Mouse (Mus musculus) cerebellum, adult 11 months (tissue): ENCODE measurements around the gene Rgl3.

Source experiments
- DNase-seq: peaks from one replicate; pipeline ENCODE4 v3.0.0; 2022

Rgl3 gene

GRCm38 (mm10) chr9:21978398-21979128 lies 10.7 kb downstream of the Rgl3 start:
- no peak for DNase-seq

GRCm38 (mm10) chr9:21977972-21978371 lies 11.3 kb downstream of the Rgl3 start:
- peak; percentile 49 for DNase-seq

DNA sequence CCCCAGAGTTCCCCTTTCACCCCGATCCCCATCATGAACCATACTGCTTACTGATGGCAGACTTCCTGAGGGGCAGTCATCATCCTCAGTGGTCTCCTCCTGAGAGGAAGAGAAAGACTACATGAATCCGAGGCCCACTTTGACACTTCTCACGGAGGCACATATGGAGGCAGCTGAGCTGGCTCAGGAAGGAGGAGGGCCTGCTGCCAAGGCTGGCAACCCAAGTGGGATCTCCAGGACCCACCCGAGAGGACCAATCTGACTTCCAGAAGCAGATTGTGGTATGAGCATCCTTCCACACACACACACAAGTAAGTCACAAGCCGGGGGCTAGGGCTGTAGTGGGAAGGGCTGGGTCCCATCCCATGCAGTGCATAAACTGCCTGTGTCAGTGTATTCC lies 11.9 kb downstream of the Rgl3 start:
- no peak for DNase-seq

DNA sequence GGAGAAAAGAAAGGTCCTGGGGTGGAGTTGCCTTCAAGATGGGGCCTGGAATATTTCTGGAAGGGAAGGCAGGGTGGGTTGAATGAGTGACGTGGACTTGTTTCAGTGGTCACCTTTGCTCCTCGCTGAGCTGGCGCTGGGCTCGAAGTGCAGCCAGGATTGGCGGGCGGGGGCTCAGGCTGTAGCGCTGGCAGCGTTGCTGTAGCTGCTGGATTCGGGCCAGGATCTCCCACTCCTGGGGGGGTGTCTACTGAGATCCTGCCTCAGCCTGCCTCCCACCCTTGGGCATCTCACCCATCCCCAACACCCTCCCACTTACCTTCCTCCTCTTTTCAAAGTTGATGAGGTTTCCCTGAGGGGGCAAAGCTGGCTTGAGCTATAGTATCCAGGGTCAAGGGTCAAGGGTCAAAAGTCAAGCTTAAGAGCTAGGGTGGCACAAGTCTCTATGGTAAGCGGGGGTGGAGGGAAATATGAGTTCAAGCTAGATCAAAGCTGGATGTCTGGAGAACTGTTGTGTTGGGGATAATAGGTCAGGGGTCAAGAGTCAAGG lies 12.5 kb downstream of the Rgl3 start:
- no peak for DNase-seq

DNA sequence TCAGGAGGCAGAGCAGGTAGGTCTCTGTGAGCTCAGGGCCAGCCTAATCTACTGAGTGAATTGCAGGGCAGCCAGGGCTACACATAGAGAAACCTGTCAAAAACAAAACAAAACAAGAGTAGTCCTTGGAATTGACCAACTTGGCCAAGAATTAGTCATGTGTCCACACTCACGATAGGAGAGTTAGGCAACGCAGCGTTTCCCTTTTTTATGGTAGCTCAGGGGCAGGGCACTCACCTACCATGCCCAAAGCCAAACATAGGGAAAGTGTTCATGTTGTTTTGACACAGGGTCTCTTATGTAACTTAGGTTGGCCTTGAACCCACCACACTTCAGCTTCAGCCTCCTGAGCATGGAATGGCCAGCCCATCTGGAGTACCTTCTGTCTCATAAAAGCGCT lies 19.9 kb downstream of the Rgl3 start:
- DNase-seq, result no peak

DNA sequence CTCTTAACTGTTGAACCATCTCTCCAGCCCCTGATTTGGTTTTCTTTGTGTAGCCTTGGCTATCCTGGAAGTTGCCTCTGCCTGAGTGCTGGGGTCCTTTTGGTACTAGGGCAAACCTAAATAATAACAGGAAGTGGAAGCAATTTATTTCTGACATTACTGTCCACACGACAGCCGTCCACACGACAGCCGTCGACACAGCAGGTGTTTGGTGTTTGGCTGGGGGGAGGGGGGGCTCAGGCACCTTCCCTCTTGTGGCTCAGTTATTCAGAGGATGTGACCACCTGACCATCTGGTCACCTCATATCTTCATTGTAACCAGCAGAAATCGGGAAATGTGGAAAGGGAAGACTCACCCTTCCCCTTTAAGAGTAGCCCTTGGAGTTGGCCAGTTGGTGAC lies 20.4 kb downstream of the Rgl3 start:
- no peak for DNase-seq

GRCm38 (mm10) chr9:21963417-21963816 lies 25.8 kb downstream of the Rgl3 start, which contains the start of gene Epor:
Gene Epor (minus strand): TSS chr9:21963506.
- DNase-seq, result no peak

DNA sequence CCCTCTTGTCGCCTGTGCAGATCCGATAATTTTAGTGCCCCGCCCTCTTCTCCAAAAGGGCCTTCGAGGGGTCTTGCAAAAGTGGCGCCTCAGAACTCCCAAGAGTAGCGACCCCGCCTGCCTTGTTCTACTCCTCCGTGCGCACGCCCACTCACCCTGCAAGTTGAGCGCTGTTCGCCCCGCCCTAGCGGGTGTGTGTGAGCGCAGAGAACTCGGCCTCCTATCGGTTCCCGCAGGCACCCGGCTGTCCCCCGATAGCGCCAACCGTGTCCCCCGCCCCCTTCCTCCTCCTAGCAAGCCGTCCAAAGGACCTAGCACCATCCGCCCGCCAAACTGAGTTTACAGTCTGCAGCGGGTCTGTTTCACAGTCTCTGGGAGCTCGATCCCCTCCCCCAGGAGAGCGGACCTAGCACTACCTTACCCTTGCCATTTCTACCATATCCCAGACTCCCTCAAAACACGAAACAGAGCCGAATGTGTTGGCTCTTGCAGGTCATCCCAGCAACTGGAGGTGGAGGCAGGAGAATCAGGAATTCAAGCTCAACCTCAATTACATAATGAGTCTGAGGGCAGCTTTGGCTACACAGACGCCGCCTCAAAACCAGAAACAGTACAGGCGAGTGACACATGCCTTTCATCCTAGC lies 26.7 kb downstream of the Rgl3 start:
- DNase-seq, result peak; percentile 57

DNA sequence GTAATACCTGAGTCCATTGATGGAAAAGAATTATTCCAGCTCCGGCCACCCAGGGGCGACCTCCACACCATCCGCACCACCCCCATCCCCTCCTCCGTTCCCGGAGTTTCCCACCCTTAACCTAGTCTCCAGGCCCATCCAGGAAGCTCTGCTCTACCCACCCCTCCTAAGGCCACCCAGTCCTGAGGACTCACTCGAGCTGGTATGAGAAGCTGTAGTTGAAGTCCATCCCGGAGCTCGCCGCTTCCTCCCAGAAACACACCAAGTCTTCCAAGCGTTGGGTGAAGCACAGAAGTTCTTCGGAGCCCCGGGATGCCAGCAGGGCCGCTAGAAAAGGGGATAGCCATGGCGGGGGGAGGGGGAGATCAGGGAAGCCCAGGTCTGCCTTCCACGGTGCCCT lies 27.2 kb downstream of the Rgl3 start:
- no peak for DNase-seq

DNA sequence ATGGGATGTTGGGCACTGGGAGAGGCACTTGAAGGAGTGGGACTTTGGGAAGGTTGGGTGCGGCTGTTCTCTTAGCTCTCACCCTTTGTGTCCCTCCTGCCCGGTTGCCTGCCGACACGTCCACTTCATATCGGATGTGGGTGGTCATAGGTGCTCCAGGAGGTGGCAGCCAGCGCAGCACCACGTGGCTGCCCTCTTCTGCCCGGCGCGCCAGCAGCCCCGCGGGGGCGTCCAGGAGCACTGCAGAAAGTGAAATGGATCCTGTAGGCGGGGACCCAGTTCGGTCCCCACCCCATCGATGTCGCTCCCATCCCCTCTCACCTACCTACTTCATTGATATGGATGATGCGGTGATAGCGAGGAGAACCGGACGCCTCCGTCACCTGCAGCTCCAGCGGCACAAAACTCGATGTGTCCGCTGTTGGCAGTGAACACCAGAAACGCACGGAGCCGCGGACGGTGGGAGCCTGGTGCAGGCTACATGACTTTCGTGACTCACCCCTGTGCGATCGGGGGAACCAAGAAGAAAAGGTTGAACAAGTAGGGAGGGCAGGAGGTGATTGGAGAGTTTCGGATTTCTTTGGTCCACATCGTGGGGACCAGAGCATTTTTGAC lies 27.8 kb downstream of the Rgl3 start:
- DNase-seq, result no peak

DNA sequence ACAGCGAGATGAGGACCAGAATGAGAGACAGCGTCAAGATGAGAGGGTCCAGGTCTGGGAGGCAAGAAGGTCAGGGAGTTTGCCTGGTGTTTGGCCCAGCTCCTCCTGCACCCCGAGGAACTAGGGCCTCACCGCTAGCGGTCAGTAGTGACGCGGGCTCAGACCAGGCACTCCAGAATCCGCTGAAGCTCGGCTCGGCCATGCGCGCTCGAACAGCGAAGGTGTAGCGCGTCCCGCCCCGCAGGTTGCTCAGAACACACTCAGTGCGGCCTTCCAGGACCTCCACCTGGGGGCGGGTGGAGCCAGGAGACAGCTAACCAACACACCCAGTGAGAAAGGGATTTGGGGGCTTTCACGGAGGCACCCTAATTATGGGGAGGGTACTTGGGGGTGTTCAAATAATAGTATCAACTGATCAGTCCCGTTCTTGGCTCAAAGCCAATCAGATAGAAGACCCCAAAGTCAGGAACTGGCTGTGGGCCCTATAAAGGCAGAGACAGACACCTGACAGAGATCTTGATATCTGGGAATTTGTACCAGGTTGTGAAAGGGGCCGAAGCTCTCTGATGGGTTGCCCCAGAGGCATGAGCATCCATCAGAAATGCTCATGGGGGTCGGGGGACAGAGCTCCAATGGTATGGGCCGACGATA lies 28.6 kb downstream of the Rgl3 start:
- DNase-seq, result no peak

DNA sequence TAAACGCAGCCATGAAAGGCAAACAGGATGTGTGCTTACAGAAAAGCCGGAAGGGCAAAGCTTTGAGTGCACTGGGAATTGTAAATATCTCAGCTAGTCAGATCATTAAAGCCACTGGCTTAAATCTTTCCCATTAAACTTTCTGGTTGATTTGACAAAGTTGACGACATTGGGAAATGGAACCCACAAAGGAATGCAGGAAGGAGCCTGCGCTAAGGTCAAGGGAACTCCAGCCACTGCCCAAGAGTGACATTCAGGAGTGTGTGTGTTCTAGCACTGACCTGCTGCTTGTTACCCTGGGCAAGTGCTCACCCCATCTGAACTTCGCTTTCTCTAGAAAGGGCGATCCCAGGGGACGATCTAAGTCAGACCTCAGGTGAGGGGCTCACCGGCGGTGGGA lies 29.1 kb downstream of the Rgl3 start:
- no peak for DNase-seq

- DNase-seq, result no peak
These were observed 30.0 kb downstream of the Rgl3 start for GRCm38 (mm10) chr9:21959244-21959643.

DNA sequence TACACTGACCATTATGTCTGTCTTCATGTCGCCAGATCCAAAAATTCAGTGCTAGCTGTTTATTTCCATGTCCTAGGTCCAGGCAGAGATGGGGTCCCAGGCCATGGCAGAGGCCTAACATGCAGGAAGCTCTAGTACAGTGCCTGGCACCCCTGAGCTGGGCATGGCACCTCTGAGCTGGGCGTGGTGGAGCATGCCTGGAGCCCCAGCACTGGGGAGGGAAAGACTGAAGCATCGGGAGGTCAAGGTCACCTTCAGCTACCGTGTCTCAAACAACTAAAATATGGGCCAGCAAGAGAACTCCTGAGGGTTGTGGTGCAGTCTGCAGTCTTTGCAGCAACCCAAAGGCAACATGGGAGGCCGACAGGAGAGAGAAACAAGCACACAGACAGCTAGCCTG lies 30.9 kb downstream of the Rgl3 start:
- no peak for DNase-seq

GRCm38 (mm10) chr9:21955570-21956281 lies 33.5 kb downstream of the Rgl3 start, which contains the start of gene Swsap1:
Gene Swsap1 (plus strand): TSS chr9:21955755.
- DNase-seq, result peak; percentile 99

- no peak for DNase-seq
These were observed 34.0 kb downstream of the Rgl3 start for GRCm38 (mm10) chr9:21955225-21955569.

DNA sequence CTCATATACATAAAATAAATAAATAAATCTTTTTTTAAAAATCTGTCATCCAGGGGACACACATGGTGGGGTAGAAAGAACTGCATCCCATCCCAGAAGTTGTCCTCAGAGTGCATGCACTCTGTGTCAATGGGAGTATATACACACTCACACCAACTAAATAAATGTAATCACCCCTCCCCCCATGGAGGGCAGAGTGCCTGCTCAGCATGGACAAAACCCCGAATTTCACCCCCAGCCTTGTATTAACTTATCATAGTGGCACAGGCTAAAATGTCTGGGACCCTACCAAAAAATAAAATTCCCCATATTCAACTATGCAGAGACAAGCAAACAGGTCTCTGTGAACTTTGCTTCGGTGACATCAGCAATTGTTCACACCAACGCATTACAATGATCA lies 34.6 kb downstream of the Rgl3 start:
- no peak for DNase-seq

- no peak for DNase-seq
These were observed 35.6 kb downstream of the Rgl3 start for GRCm38 (mm10) chr9:21953600-21953999.

GRCm38 (mm10) chr9:21951977-21952376 lies 37.3 kb downstream of the Rgl3 start:
- no peak for DNase-seq

GRCm38 (mm10) chr9:21950322-21950721 lies 38.9 kb downstream of the Rgl3 start:
- DNase-seq, result no peak

DNA sequence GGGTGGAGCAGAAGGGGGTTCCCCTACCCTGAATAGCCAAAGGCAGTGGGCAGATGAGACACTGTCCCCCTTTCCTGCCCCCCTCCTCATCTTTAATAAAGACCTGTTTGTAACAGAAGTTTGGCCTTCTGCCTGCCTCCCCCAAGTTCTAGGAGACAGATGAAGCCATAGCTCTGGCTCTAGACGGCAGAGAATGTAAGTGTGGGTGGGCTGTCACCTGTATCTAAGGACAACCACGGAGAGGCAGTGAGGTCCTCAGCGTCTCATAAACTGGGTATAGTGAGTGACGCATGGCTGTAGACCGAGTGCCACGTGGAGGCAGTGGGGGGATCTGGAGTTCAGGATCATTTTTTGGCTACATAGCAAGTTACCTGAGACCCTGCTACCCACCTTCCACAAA lies 40.5 kb downstream of the Rgl3 start:
- no peak for DNase-seq

- DNase-seq, result no peak
These were observed 41.1 kb downstream of the Rgl3 start for GRCm38 (mm10) chr9:21948146-21948545.
